In the genomic region with DNA sequence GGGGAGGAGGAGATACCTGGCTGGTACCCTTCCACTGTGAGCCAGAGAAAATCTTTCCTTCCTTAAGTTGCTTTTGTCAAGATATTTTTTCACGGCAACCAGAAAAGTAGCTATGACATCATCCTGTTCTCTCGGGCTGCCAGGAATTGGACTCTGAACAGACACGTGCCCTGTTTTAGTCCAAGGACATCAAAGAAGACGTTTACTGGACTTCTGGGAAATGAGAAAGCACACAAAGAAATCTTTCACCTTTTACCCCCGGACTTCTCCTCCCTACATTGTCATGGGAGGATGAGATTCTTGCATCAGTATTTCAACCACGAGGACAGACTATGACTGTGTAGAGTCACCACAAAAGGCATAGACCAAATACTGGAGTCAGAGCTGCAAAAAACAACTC, we compare ENCODE assay signal across 10 mouse cellular contexts. TPM values are rescaled to one million over a fixed set of nuclear protein-coding genes. Genes with fewer than 3 reads are reported as not detected.
DNase-seq lines count a peak whose midpoint lies in the region; ATAC-seq and TF ChIP-seq lines count a peak whose summit lies in the region.
"Had no signal": no experiment of that assay in that cellular context is flagged by ENCODE, and none has a peak within 500 bp of the region (broad histone marks: within the 10 kb centered on the region; RNA-seq: fewer than 3 reads in every experiment).

No protein-coding gene starts in this region.

- peaks cover 28% of the 10 kb centered on the region for H3K4me1 ChIP-seq in heart, embryonic 16.5 days (ENCODE audit: control insufficient read depth, insufficient read depth, low read length)
- H3K4me1 ChIP-seq in ES-Bruce4 (ENCODE audit: control insufficient read depth, insufficient read depth, low read length) = peaks cover 17% of the 10 kb centered on the region
- H3K4me1 ChIP-seq in intestine, embryonic 16.5 days (ENCODE audit: control insufficient read depth, insufficient read depth, low read length) = peaks cover 22% of the 10 kb centered on the region

- H3K27me3 ChIP-seq in heart, embryonic 16.5 days (ENCODE audit: control insufficient read depth, insufficient read depth, low read length) = no peaks in the 10 kb centered on the region
- no peaks in the 10 kb centered on the region for H3K27me3 ChIP-seq in ES-Bruce4 (ENCODE audit: control insufficient read depth, insufficient read depth, low read length, poor library complexity, severe bottlenecking)
- no peaks in the 10 kb centered on the region for H3K27me3 ChIP-seq in intestine, embryonic 16.5 days (replicated peaks; ENCODE audit: control insufficient read depth, insufficient read depth, low read length)
- H3K27me3 ChIP-seq: limb, embryonic 13.5 days had no signal

- intact Hi-C loops in left cerebral cortex, postnatal 4 days (cut with DNase I) = no loop called here

- H3K4me2 ChIP-seq in heart, embryonic 16.5 days (ENCODE audit: low read depth, low read length) = no peak overlapping the region
- H3K4me2 ChIP-seq in intestine, embryonic 16.5 days (ENCODE audit: low read depth, low read length) = no peak overlapping the region; the same call in 1 of the 2 replicates
- H3K4me2 ChIP-seq: limb, embryonic 13.5 days had no signal

- no peak for DNase-seq in heart, adult 9 months (ENCODE audit: low spot score in 2 of 2)
- DNase-seq in 3T3-L1 (ENCODE audit: low read depth, low spot score) = peak; percentile 27
- DNase-seq in right cerebral cortex, postnatal 4 days = no peak
- DNase-seq in left cerebral cortex, postnatal 4 days = no peak

- no peaks in the 10 kb centered on the region for H3K9me3 ChIP-seq in heart, embryonic 16.5 days (replicated peaks; ENCODE audit: control insufficient read depth, low read length)
- H3K9me3 ChIP-seq in ES-Bruce4 (replicated peaks; ENCODE audit: control insufficient read depth, insufficient read depth, low read length, poor library complexity, severe bottlenecking) = no peaks in the 10 kb centered on the region
- no peaks in the 10 kb centered on the region for H3K9me3 ChIP-seq in intestine, embryonic 16.5 days (ENCODE audit: control insufficient read depth, low read length)
- H3K9me3 ChIP-seq: limb, embryonic 13.5 days had no signal

- 0 out of 2 replicates have a peak, but pooled peaks have one; percentile 16 for ATAC-seq in heart, embryonic 16.5 days (replicated peaks; ENCODE audit: extremely low read depth, insufficient read depth, low FRiP score)
- ATAC-seq in intestine, embryonic 16.5 days = peak; percentile 56
- ATAC-seq in CD4-positive, CD25-positive, alpha-beta regulatory T cell, adult 4 months = no peak

- peak overlapping the region; percentile 54 for H3K27ac ChIP-seq in heart, embryonic 16.5 days (ENCODE audit: low read length)
- peak overlapping the region; percentile 98 for H3K27ac ChIP-seq in ES-Bruce4 (ENCODE audit: insufficient read depth, low read length)
- peak overlapping the region; percentile 34; the same call in 1 of the 2 replicates for H3K27ac ChIP-seq in intestine, embryonic 16.5 days (ENCODE audit: low read length)
- H3K27ac ChIP-seq: limb, embryonic 13.5 days had no signal

- 18% methylated on average over 6 of the region's 6 CpGs for WGBS in heart, embryonic 16.5 days
- WGBS in intestine, embryonic 16.5 days = 14% methylated on average over 6 of the region's 6 CpGs

- peaks cover 10% of the 10 kb centered on the region for H3K36me3 ChIP-seq in heart, embryonic 16.5 days (ENCODE audit: control insufficient read depth, insufficient read depth)
- H3K36me3 ChIP-seq in ES-Bruce4 (ENCODE audit: control insufficient read depth, insufficient read depth, low read length, poor library complexity, severe bottlenecking) = 0 out of 2 replicates have a peak, but pooled peaks cover 3% of the 10 kb centered on the region
- H3K36me3 ChIP-seq in intestine, embryonic 16.5 days (ENCODE audit: control insufficient read depth, insufficient read depth, low read length) = no peaks in the 10 kb centered on the region
- H3K36me3 ChIP-seq: limb, embryonic 13.5 days had no signal

- no peak overlapping the region for H3K9ac ChIP-seq in heart, embryonic 16.5 days (ENCODE audit: low read length)
- peak overlapping the region; percentile 16; the same call in 1 of the 2 replicates for H3K9ac ChIP-seq in ES-Bruce4 (ENCODE audit: low read depth, poor library complexity, severe bottlenecking)
- H3K9ac ChIP-seq in intestine, embryonic 16.5 days (ENCODE audit: low read depth, low read length) = peak overlapping the region; percentile 3; the same call in 1 of the 2 replicates
- H3K9ac ChIP-seq: limb, embryonic 13.5 days had no signal

- no peak for TF ChIP-seq CTCF in ES-Bruce4 (IDR thresholded peaks at IDR 0.05; ENCODE audit: low read depth, low read length)

- 0 out of 2 replicates have a peak, but pooled peaks have one; percentile 33 for TF ChIP-seq EP300 in ES-Bruce4 (IDR thresholded peaks at IDR 0.05; ENCODE audit: insufficient read depth, low read depth, low read length)

- no peak overlapping the region for H3K4me3 ChIP-seq in heart, embryonic 16.5 days (ENCODE audit: low read length)
- H3K4me3 ChIP-seq in ES-Bruce4 (ENCODE audit: low read depth, low read length) = no peak overlapping the region
- H3K4me3 ChIP-seq in intestine, embryonic 16.5 days (ENCODE audit: low read length) = no peak overlapping the region
- H3K4me3 ChIP-seq: limb, embryonic 13.5 days had no signal

- TF ChIP-seq POLR2A in ES-Bruce4 (IDR thresholded peaks at IDR 0.05; ENCODE audit: insufficient read depth, low read length) = no peak

RNA-seq across cellular contexts. Expression of a gene that starts 14.7 kb away (rescaled TPM):
- 31.1 and 33.8 TPM in 2 replicates for polyA plus RNA-seq in heart, embryonic 16.5 days (2015; fragmentation: Nextera tagmentation; extraction: Ambion mirVana)
- 64.0 and 68.1 TPM in 2 replicates for polyA plus RNA-seq in ES-Bruce4 (2011; ENCODE audit: insufficient read depth, insufficient read length, low read depth, missing spikeins)
- 11.3 and 11.8 TPM in 2 replicates for polyA plus RNA-seq in intestine, embryonic 16.5 days (2015; fragmentation: Nextera tagmentation; extraction: Ambion mirVana)
- total RNA-seq in left cerebral cortex, postnatal 4 days (2021) = 1 to 10 TPM; 4.0 to 5.6 TPM
- not detected for polyA plus RNA-seq in CD4-positive, CD25-positive, alpha-beta regulatory T cell, adult 4 months (2017; shearing (Covaris generic))
- total RNA-seq: monocyte, adult 5-6 weeks had no signal

Comparison
In these comparisons a context has a peak if more than half of its experiments do, and no peak if none do; other contexts are left out.
1. H3K27ac ChIP-seq: peak in every context shown above with its lines; median percentile 98 in ES-Bruce4; 54 in heart, embryonic 16.5 days; 34 in intestine, embryonic 16.5 days.
2. RNA of a gene that starts 14.7 kb away (polyA plus RNA-seq): 64.0 to 68.1 TPM in ES-Bruce4, 31.1 to 33.8 TPM in heart, embryonic 16.5 days and 11.3 to 11.8 TPM in intestine, embryonic 16.5 days; not detected in CD4-positive, CD25-positive, alpha-beta regulatory T cell, adult 4 months; every median in the first group is over 10 times any median in the second.